Mouse (Mus musculus) kidney, embryonic 16.5 days (tissue): ENCODE results near the gene Clec4b2. TPM values are rescaled to one million over a fixed set of nuclear protein-coding genes. Genes with fewer than 3 reads are reported as not detected.
"Not testable (repeated sequence)": the region's sequence is repeated elsewhere in the genome, so short reads cannot be mapped to it uniquely, and the experiment has no call there.

ENCODE experiments used
- ATAC-seq: fragments of 200-750 bp; cut with Nextera tagmentation; 2 replicates; pipeline ENCODE4 v1.8.0; 2017; ENCODE audit warnings: moderate TSS enrichment; ENCODE audit not compliant: low FRiP score, low TSS enrichment
- H3K27ac ChIP-seq: fragments of 300-500 bp; sonication (generic); 2 replicates; pipeline ENCODE4 v1.5.1; 2014; ENCODE audit warnings: low read length
- H3K27me3 ChIP-seq: fragments of 300-500 bp; sonication (generic); 2 replicates; pipeline ENCODE4 v1.6.1; 2014; ENCODE audit warnings: low read length, control low read depth, mixed read lengths; ENCODE audit not compliant: insufficient read depth
- H3K36me3 ChIP-seq: fragments of 300-500 bp; sonication (generic); 2 replicates; pipeline ENCODE4 v1.6.1; 2014; ENCODE audit warnings: low read length, control low read depth, mixed read lengths; ENCODE audit not compliant: insufficient read depth
- H3K4me1 ChIP-seq: fragments of 300-500 bp; sonication (generic); 2 replicates; pipeline ENCODE4 v1.6.1; 2014; ENCODE audit warnings: low read length, control low read depth, mixed read lengths; ENCODE audit not compliant: insufficient read depth
- H3K4me2 ChIP-seq: fragments of 300-500 bp; sonication (generic); replicated peaks from 2 replicates; pipeline ENCODE4 v1.6.1; 2014; ENCODE audit warnings: low read depth, low read length
- H3K4me3 ChIP-seq: fragments of 300-500 bp; sonication (generic); 2 replicates; pipeline ENCODE4 v1.5.1; 2014; ENCODE audit warnings: mild to moderate bottlenecking, low read length
- H3K9ac ChIP-seq: fragments of 300-500 bp; sonication (generic); replicated peaks from 2 replicates; pipeline ENCODE4 v1.6.1; 2014; ENCODE audit warnings: low read length
- H3K9me3 ChIP-seq: fragments of 300-500 bp; sonication (generic); 2 replicates; pipeline ENCODE4 v1.6.1; 2016; ENCODE audit warnings: low read length, control low read depth
- WGBS: fragments of 180-500 bp; shearing (Covaris S2); extraction: QIAGEN DNeasy Blood & Tissue Kit; methylation state at CpG from one replicate; pipeline ENCODE4 v1.1.7; 2014; 5-methylcytosine and 5-hydroxymethylcytosine counted together
- polyA plus RNA-seq: library from polyadenylated mRNA; unstranded; fragments of >200 nt; fragmentation: Nextera tagmentation; extraction: Ambion mirVana; gene quantifications from 2 replicates; pipeline ENCODE4 v1.2.1, GENCODE M21; 2015

Clec4b2 gene
- polyA plus RNA-seq: not detected in 2 replicates

DNA sequence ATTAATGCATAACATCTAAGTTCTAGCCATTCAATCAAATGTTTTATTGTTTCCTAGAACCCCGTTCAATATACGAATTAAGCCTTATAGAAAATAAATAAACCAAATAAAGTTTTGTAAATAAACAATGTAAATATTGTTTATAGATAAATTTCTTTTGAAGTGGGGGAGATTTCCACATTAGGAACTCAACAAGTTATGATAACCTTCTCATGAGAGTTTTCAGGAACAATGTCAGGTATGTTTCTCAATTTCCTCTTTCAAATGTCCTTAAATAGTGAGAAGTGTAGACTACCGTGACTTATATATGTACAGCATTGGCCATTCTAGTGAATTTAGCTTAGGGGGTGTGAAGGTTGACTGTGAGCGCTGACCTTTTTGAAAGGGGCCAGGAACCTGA, at the start of gene Clec4b2:
Gene Clec4b2 (plus strand): TSS at position 301 of the 400 bp plus-strand sequence.
- H3K36me3 ChIP-seq: no peaks in the 10 kb centered on the region
- no peak within 1 kb of the TSS for H3K4me2 ChIP-seq
- no peak for ATAC-seq
- no peaks in the 10 kb centered on the region for H3K27me3 ChIP-seq
- 94% methylated on average over 4 of the region's 4 CpGs for WGBS
- no peak within 1 kb of the TSS for H3K4me3 ChIP-seq
- no peaks in the 10 kb centered on the region for H3K9me3 ChIP-seq
- H3K4me1 ChIP-seq: no peaks in the 10 kb centered on the region
- no peak within 1 kb of the TSS for H3K27ac ChIP-seq
- no peak within 1 kb of the TSS for H3K9ac ChIP-seq

DNA sequence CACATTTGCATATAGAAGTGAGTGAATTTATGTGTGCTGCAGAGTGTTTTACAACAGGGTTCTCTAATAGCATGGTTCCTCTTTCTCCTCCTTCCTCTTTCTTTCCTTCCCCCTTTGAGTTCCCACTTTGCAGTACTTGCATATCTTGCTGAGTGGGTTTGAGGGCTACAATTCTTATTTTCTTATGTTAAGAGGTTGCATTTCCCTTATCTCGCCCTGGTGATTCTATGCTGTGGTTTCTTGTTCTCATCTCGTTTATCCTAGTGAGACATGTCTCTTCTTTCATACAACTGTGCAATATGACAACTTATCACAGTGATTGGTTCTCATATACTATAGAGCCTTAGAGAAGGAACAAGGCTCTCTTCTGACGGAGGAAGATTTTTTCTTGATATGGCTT, 49.5 kb upstream of the Clec4b2 start:
- Histone ChIP-seq H3K27ac (no peak overlapping the region), H3K4me3 (no peak overlapping the region), H3K4me1 (no peaks in the 10 kb centered on the region), H3K36me3 (no peaks in the 10 kb centered on the region), H3K9me3 (no peaks in the 10 kb centered on the region), H3K27me3 (no peaks in the 10 kb centered on the region), H3K9ac (no peak overlapping the region), H3K4me2 (no peak overlapping the region)
- WGBS: 72% methylated on average over 3 of the region's 3 CpGs
- ATAC-seq: no peak

DNA sequence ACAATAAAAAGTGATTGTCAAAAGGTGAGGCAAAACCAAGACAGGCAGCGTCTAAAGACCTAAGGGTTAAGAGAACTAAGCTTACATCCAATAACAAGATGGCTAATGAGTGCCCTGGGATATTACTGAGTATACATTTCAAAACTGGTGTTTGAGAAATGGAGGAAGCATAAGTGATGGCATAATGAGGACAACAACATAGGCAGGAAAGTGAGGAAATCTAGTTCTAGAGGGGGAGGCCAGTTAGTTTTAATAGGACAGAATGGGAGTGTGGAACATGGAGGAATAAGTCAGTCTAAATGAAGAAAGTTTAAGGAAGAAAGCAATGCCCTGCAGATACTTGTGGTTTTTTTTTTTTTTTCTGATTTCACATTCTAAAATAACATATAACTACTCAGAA, 45.5 kb upstream of the Clec4b2 start:
- Histone ChIP-seq H3K9ac (no peak overlapping the region), H3K4me1 (no peaks in the 10 kb centered on the region), H3K36me3 (no peaks in the 10 kb centered on the region), H3K9me3 (no peaks in the 10 kb centered on the region), H3K27ac (no peak overlapping the region), H3K27me3 (no peaks in the 10 kb centered on the region), H3K4me2 (no peak overlapping the region), H3K4me3 (no peak overlapping the region)
- WGBS: 88% methylated on average over 1 of the region's 1 CpGs
- ATAC-seq: no peak

DNA sequence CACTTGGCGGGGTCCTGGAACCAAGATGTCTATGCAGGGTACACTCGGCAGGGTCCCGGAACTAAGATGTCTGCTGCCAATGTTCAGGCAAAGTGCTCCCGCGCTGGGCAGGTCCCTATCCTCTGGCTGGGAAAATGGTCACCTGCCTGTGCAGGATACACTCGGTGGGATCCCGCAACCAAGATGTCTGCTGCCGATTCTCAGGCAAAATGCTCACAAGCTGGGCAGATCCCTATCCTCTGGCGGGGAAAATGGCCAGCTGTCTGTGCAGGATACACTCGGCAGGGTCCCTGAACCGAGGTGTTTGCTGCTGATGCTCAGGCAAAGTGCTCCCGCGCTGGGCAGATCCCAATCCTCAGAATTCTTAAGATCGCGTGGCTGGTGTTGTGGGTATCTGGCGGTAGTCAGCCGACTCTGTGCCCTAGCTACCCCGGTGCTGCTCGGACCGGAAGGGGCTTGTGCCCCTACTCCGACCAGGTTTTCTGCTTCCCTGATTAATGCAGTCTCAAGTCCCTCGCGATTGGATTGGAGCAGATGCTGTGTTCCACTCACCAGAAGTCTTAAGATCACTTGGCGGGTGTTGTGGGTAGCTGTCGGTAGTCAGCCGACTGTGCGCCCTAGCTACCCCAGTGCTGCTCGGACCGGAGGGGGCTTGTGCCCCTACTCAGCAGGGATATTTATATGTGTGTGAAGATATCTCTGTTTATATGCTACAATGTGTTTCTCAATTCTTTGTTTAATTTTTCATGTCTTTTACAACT, 34.7 kb upstream of the Clec4b2 start:
- not testable (repeated sequence) for ATAC-seq, H3K9me3 ChIP-seq, H3K4me2 ChIP-seq, H3K4me3 ChIP-seq, H3K27me3 ChIP-seq, H3K4me1 ChIP-seq, H3K27ac ChIP-seq, H3K36me3 ChIP-seq, H3K9ac ChIP-seq
- 72% methylated on average over 29 of the region's 29 CpGs for WGBS

DNA sequence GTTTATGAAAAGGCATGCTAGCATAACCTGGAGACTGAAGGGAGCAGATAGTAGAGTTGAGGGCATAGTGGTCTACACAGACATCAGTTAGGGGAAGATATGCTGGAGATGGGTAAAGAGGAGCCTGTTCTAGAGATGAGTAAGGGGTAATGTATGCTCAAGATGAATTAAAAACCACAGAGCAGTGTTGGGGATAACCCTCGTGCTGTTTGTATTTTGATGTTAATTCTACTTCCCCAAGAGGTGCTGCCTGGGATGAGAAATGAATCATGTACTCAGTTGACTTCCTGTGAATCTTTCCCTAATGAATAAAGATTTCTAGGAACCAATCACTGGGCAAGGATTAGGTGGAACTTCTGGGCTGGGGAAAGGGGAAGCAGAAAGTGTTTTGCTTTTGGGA, 2.6 kb upstream of the Clec4b2 start:
- H3K9ac ChIP-seq: no peak overlapping the region
- H3K9me3 ChIP-seq: no peaks in the 10 kb centered on the region
- H3K36me3 ChIP-seq: no peaks in the 10 kb centered on the region
- ATAC-seq: no peak
- H3K27me3 ChIP-seq: no peaks in the 10 kb centered on the region
- no peaks in the 10 kb centered on the region for H3K4me1 ChIP-seq
- H3K27ac ChIP-seq: no peak overlapping the region
- no peak overlapping the region for H3K4me3 ChIP-seq
- H3K4me2 ChIP-seq: no peak overlapping the region
- 48% methylated on average over 1 of the region's 1 CpGs for WGBS

DNA sequence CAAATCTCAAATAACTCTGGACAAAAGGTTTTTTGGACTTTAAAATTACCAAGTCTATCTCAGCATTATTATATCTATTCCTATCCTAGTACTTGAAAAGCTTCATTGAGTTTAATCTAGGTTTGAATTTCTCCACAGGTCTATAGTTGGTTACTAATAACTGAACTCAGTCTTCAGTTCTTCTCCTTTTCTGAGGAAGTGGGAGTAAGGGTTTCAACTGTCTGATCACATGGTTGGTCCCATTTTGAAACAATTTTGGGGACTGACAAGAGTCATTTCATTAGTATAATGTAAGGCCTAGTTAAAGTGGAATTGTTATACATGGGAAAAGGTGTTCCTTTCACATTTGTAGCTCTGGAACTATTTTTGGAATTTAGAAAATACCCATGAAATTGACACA, 1.7 kb upstream of the Clec4b2 start:
- Histone ChIP-seq H3K4me2 (no peak overlapping the region), H3K4me3 (no peak overlapping the region), H3K36me3 (no peaks in the 10 kb centered on the region), H3K27me3 (no peaks in the 10 kb centered on the region), H3K9me3 (no peaks in the 10 kb centered on the region), H3K27ac (no peak overlapping the region), H3K9ac (no peak overlapping the region), H3K4me1 (no peaks in the 10 kb centered on the region)
- no peak for ATAC-seq

DNA sequence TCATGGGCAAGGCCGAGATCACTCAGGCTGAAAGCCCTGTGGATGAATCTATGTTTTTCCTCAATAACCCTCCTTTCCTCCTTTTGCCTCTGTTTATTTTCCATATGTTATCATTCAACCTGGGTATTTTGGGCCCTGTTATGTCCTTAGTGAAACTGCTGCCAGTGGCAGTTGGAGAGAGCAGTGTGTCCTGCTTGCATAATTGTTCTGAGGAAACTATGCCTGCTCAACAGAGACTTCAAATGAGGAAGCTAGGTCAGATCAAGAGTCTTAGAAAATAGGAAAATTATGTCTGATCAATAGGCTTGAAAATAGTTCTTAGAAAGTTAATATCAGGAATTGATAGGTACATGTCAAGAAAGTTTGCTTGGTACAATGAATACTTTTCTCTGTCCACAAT, 2.9 kb downstream of the Clec4b2 start:
- Histone ChIP-seq H3K4me3 (no peak overlapping the region), H3K36me3 (no peaks in the 10 kb centered on the region), H3K9me3 (no peaks in the 10 kb centered on the region), H3K9ac (no peak overlapping the region), H3K27me3 (no peaks in the 10 kb centered on the region), H3K4me1 (no peaks in the 10 kb centered on the region), H3K27ac (no peak overlapping the region), H3K4me2 (no peak overlapping the region)
- no peak for ATAC-seq
- 93% methylated on average over 1 of the region's 1 CpGs for WGBS

DNA sequence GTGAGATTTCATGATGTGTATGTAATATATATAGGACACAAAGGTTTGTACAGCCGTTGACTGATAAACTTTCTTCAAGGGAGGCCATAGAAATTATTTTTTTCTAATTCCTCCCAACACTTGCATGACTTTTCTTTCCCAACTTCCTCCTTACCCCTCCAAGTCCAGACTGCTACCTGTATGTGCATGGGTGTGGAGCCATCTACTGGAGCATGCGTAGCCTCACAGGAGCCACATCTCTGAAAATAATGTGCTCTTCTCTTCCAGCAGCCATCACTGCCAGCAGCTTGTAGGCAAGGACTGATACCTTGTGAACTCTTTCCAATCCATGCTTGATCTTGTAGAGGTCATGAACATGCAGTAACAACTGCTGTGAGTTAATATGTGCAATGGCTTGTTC, 12.2 kb downstream of the Clec4b2 start:
- not testable (repeated sequence) for ATAC-seq, H3K9me3 ChIP-seq
- WGBS: 68% methylated on average over 2 of the region's 2 CpGs

DNA sequence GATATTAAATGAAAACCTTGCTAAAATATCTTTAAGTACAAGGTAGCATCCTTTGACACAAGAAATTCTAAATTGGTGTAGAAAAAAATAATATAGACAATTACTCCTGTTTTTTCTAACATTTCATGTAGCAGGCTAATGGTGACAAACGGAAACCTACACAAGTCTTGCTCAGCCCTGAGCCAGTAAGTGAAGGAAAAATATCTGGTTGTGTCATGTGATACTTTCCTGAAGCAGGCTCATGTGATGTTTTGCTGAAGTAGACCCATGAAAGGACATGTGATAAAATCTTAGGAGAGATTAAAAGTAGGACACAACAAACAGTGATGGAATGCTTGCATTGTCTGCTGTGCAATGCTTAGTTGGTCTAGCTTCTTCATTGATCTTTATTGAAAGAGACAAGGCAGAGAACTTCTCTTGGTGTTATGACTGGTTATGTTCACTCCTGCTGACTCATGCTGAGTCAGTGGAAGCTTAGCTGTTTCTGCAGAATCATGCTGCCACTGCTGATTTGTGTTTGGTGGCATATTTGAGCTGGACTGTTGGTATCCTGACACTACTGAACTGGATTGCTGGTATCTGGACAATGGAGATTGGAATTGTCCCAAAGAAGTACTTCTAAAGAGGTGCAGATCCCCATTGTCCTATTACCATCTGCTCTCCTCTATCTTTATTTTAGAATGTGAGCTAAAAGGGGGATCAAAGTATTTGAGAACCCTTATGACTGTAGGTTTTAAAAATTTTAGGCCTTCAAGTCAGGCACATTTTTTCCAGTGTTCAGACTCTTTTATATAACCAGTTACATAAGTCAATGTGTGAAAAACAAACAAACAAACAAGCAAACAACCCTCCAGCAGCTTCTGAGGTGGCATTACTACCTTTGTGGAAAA, 34.7 kb downstream of the Clec4b2 start:
- Histone ChIP-seq H3K9me3 (no peaks in the 10 kb centered on the region), H3K4me3 (no peak overlapping the region), H3K27me3 (no peaks in the 10 kb centered on the region), H3K36me3 (no peaks in the 10 kb centered on the region), H3K4me1 (no peaks in the 10 kb centered on the region), H3K27ac (no peak overlapping the region), H3K9ac (no peak overlapping the region), H3K4me2 (no peak overlapping the region)
- no peak for ATAC-seq
- WGBS: 82% methylated on average over 1 of the region's 1 CpGs

More for the DNA sequence above, 12.2 kb downstream of the Clec4b2 start:
- H3K36me3 ChIP-seq, H3K27me3 ChIP-seq, H3K9ac ChIP-seq, H3K4me2 ChIP-seq, H3K4me3 ChIP-seq, H3K27ac ChIP-seq, H3K4me1 ChIP-seq: not testable (repeated sequence)

DNA sequence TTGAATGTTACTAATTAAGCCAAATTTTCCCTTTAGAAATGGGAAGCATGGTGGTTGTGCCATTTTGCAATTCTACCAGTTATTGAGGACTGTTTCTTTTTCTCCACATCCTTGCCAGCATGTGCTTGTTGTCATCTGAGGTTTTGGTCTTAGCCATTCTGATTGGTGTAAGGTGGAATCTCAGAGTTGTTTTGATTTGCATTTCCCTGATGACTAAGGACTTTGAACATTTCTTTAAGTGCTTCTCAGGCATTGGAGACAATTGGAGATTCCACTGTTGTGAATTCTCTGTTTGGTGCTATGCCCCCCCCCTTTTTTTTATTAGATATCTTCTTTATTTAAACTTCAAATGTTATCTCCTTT, 35.4 kb downstream of the Clec4b2 start:
- not testable (repeated sequence) for H3K27ac ChIP-seq, H3K27me3 ChIP-seq, H3K4me2 ChIP-seq, ATAC-seq, H3K36me3 ChIP-seq, H3K4me3 ChIP-seq, H3K4me1 ChIP-seq, H3K9me3 ChIP-seq, H3K9ac ChIP-seq
